Mouse (Mus musculus): ENCODE data around the gene Mcf2. TPM values are rescaled to one million over a fixed set of nuclear protein-coding genes. Genes with fewer than 3 reads are reported as not detected.

The Mcf2 gene
- polyA plus RNA-seq (2015; fragmentation: Nextera tagmentation; extraction: Ambion mirVana), result not detected in 2 replicates

DNA sequence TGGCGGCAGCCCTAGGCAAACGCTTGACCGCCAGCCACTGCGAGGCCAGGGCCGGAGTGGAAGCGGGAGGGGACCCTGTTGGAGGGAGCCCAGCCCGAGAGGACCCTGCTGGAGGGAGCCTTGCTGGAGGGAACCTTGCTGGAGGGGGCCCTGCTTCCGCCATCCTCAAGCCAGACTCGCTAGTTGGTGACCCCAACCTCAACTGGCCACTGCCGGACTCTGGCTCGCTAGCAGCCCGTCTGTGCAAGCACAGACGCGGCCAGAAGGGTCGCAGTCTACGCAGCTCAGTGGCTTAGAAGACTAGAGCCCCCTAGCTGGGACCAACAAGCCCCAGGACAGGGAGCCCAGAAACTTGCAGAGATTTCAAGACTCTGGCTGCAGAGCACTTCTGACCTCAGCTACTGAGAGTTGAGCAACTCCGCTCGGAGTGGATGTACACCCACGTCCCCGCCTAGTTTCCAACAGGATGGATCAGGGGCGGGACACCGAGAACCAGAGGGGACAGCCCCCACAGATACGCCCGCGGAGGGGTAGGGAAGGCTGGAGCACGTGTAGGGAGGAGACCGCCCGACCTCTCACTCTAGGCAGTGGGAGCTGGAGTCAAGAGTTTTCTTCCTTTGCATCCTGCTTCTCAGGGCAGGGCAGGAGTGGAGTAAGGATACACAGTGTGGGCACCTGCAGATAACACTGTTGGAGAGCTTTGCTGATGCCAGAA is at the start of gene Mcf2:
Mcf2 (minus strand) TSS at position 346 of the 715 bp plus-strand sequence.

Other genes starting within 250 kb of the Mcf2 start
- gene F9, start 179.6 kb downstream of the Mcf2 start, polyA plus RNA-seq (2015; fragmentation: Nextera tagmentation; extraction: Ambion mirVana), result not detected in 2 replicates

Data from skeletal muscle tissue, postnatal 0 days (tissue).